9 mouse cellular contexts compared by ENCODE assay signal in genomic region chr2:28067821-28068536, GRCm38 (mm10). TPM values are rescaled to one million over a fixed set of nuclear protein-coding genes. Genes with fewer than 3 reads are reported as not detected.
DNase-seq lines count a peak whose midpoint lies in the region; ATAC-seq and TF ChIP-seq lines count a peak whose summit lies in the region.
"Had no signal": no experiment of that assay in that cellular context is flagged by ENCODE, and none has a peak within 500 bp of the region (broad histone marks: within the 10 kb centered on the region; RNA-seq: fewer than 3 reads in every experiment).

No protein-coding gene starts in this region.

- no peaks in the 10 kb centered on the region for H3K9me3 ChIP-seq in midbrain, embryonic 12.5 days
- no peaks in the 10 kb centered on the region for H3K9me3 ChIP-seq in midbrain, embryonic 11.5 days (ENCODE audit: control insufficient read depth, low read length)
- H3K9me3 ChIP-seq in forebrain, embryonic 16.5 days (ENCODE audit: control insufficient read depth, low read length) = no peaks in the 10 kb centered on the region
- H3K9me3 ChIP-seq in midbrain, embryonic 13.5 days = no peaks in the 10 kb centered on the region

- no peak overlapping the region for H3K4me2 ChIP-seq in midbrain, embryonic 12.5 days (replicated peaks)
- H3K4me2 ChIP-seq in midbrain, embryonic 11.5 days = no peak overlapping the region
- no peak overlapping the region for H3K4me2 ChIP-seq in forebrain, embryonic 16.5 days (ENCODE audit: low read length)
- H3K4me2 ChIP-seq in midbrain, embryonic 13.5 days (replicated peaks) = no peak overlapping the region

- H3K36me3 ChIP-seq in midbrain, embryonic 12.5 days = no peaks in the 10 kb centered on the region
- H3K36me3 ChIP-seq in midbrain, embryonic 11.5 days (ENCODE audit: control insufficient read depth, insufficient read depth, low read length) = no peaks in the 10 kb centered on the region
- H3K36me3 ChIP-seq in forebrain, embryonic 16.5 days (ENCODE audit: control insufficient read depth, insufficient read depth) = no peaks in the 10 kb centered on the region
- H3K36me3 ChIP-seq in midbrain, embryonic 13.5 days = no peaks in the 10 kb centered on the region
- no peaks in the 10 kb centered on the region for H3K36me3 ChIP-seq in kidney, adult 2 months (ENCODE audit: control insufficient read depth, insufficient read depth, low read length)

- TF ChIP-seq POLR2A in cerebellum, adult 2 months (IDR thresholded peaks at IDR 0.05; ENCODE audit: borderline replicate concordance, insufficient read depth, low read length) = no peak
- no peak for TF ChIP-seq POLR2A in kidney, adult 2 months (IDR thresholded peaks at IDR 0.05; ENCODE audit: low read depth, low read length)

- 0 out of 2 replicates have a peak, but pooled peaks have one; percentile 2 for ATAC-seq in midbrain, embryonic 12.5 days (ENCODE audit: low FRiP score, low read depth)
- no peak for ATAC-seq in midbrain, embryonic 11.5 days (ENCODE audit: low FRiP score)
- peak; percentile 51; the same call in 1 of the 2 replicates for ATAC-seq in forebrain, embryonic 16.5 days
- ATAC-seq in midbrain, embryonic 13.5 days = peak; percentile 71; the same call in 1 of the 2 replicates

- H3K4me3 ChIP-seq in cerebellum, adult 2 months (replicated peaks; ENCODE audit: insufficient read depth, low read depth, low read length) = no peak overlapping the region
- no peak overlapping the region for H3K4me3 ChIP-seq in midbrain, embryonic 12.5 days
- no peak overlapping the region for H3K4me3 ChIP-seq in midbrain, embryonic 11.5 days (ENCODE audit: low read depth, low read length)
- no peak overlapping the region for H3K4me3 ChIP-seq in forebrain, embryonic 16.5 days (replicated peaks; ENCODE audit: low read length)
- no peak overlapping the region for H3K4me3 ChIP-seq in midbrain, embryonic 13.5 days (replicated peaks)
- H3K4me3 ChIP-seq in kidney, adult 2 months (ENCODE audit: insufficient read depth, low read depth, low read length) = no peak overlapping the region
- H3K4me3 ChIP-seq: gastrocnemius, adult 2 months had no signal

- DNase-seq in cerebellum, adult 2 months = peak; percentile 13 to 26
- DNase-seq in cerebellum, adult 9-10 months = no peak
- no peak for DNase-seq in midbrain, embryonic 11.5 days (ENCODE audit: low spot score, missing footprints)
- no peak for DNase-seq in kidney, adult 11 months
- DNase-seq in kidney, adult 2 months = no peak
- DNase-seq: gastrocnemius, adult 2 months had no signal

- no peak overlapping the region for H3K9ac ChIP-seq in midbrain, embryonic 12.5 days (replicated peaks)
- no peak overlapping the region for H3K9ac ChIP-seq in midbrain, embryonic 11.5 days (ENCODE audit: low read length)
- H3K9ac ChIP-seq in forebrain, embryonic 16.5 days (replicated peaks; ENCODE audit: low read depth, low read length) = no peak overlapping the region
- H3K9ac ChIP-seq in midbrain, embryonic 13.5 days (replicated peaks) = no peak overlapping the region

- 77% methylated on average over 2 of the region's 2 CpGs for WGBS in cerebellum, adult 2 months
- WGBS in midbrain, embryonic 12.5 days = 81% methylated on average over 2 of the region's 2 CpGs
- 90% methylated on average over 2 of the region's 2 CpGs for WGBS in midbrain, embryonic 11.5 days
- 55% methylated on average over 2 of the region's 2 CpGs for WGBS in forebrain, embryonic 16.5 days
- WGBS in midbrain, embryonic 13.5 days = 79% methylated on average over 2 of the region's 2 CpGs
- WGBS in kidney, adult 2 months = 94% methylated on average over 2 of the region's 2 CpGs

- no peak overlapping the region for H3K27ac ChIP-seq in cerebellum, adult 2 months (ENCODE audit: insufficient read depth, low read length)
- H3K27ac ChIP-seq in midbrain, embryonic 12.5 days (replicated peaks) = 0 out of 2 replicates have a peak overlapping the region, but pooled peaks have one; percentile 3
- no peak overlapping the region for H3K27ac ChIP-seq in midbrain, embryonic 11.5 days (ENCODE audit: low read depth, low read length)
- H3K27ac ChIP-seq in forebrain, embryonic 16.5 days (ENCODE audit: low read length) = peak overlapping the region; percentile 51
- no peak overlapping the region for H3K27ac ChIP-seq in midbrain, embryonic 13.5 days
- H3K27ac ChIP-seq in kidney, adult 2 months (ENCODE audit: insufficient read depth, low read depth, low read length) = no peak overlapping the region
- H3K27ac ChIP-seq: gastrocnemius, adult 2 months had no signal

- H3K27me3 ChIP-seq in cerebellum, adult 2 months (ENCODE audit: control insufficient read depth, insufficient read depth, low read length) = no peaks in the 10 kb centered on the region
- no peaks in the 10 kb centered on the region for H3K27me3 ChIP-seq in midbrain, embryonic 12.5 days
- no peaks in the 10 kb centered on the region for H3K27me3 ChIP-seq in midbrain, embryonic 11.5 days (ENCODE audit: control insufficient read depth, insufficient read depth, low read length)
- no peaks in the 10 kb centered on the region for H3K27me3 ChIP-seq in forebrain, embryonic 16.5 days (replicated peaks; ENCODE audit: control insufficient read depth, insufficient read depth, low read length)
- no peaks in the 10 kb centered on the region for H3K27me3 ChIP-seq in midbrain, embryonic 13.5 days
- H3K27me3 ChIP-seq in kidney, adult 2 months (replicated peaks; ENCODE audit: control insufficient read depth, insufficient read depth, low read length) = no peaks in the 10 kb centered on the region

- TF ChIP-seq CTCF in cerebellum, adult 2 months (IDR thresholded peaks at IDR 0.05; ENCODE audit: borderline replicate concordance, insufficient read depth, low read depth, low read length) = no peak
- no peak for TF ChIP-seq CTCF in kidney, adult 2 months (conservative IDR thresholded peaks at IDR 0.05; ENCODE audit: insufficient read depth, insufficient read length, low read depth, low read length)

- peaks cover 27% of the 10 kb centered on the region for H3K4me1 ChIP-seq in cerebellum, adult 2 months (ENCODE audit: control insufficient read depth, insufficient read depth, low read length)
- peaks cover 11% of the 10 kb centered on the region; the same call in 1 of the 2 replicates for H3K4me1 ChIP-seq in midbrain, embryonic 12.5 days
- no peaks in the 10 kb centered on the region for H3K4me1 ChIP-seq in midbrain, embryonic 11.5 days (ENCODE audit: control insufficient read depth, insufficient read depth, low read length)
- peaks cover 22% of the 10 kb centered on the region for H3K4me1 ChIP-seq in forebrain, embryonic 16.5 days (replicated peaks; ENCODE audit: control insufficient read depth, insufficient read depth, low read length)
- peaks cover 20% of the 10 kb centered on the region for H3K4me1 ChIP-seq in midbrain, embryonic 13.5 days (replicated peaks)
- H3K4me1 ChIP-seq in kidney, adult 2 months (ENCODE audit: control insufficient read depth, insufficient read depth, low read length) = no peaks in the 10 kb centered on the region; the same call in 1 of the 2 replicates

RNA-seq across cellular contexts. Expression of gene Fcnb, which starts 16.7 kb away (rescaled TPM):
- not detected in 2 replicates for polyA plus RNA-seq in cerebellum, adult 2 months (2012; rRNA removed)
- polyA plus RNA-seq in midbrain, embryonic 12.5 days (2016; fragmentation: Nextera tagmentation; extraction: Ambion mirVana) = 0.35 TPM in 1 of 2 replicates, not detected in the other
- polyA plus RNA-seq in midbrain, embryonic 11.5 days (2014; fragmentation: Nextera tagmentation; extraction: Ambion mirVana) = 0.15 and 0.32 TPM in 2 replicates
- polyA plus RNA-seq in forebrain, embryonic 16.5 days (2015; fragmentation: Nextera tagmentation; extraction: Ambion mirVana) = not detected in 2 replicates
- not detected in 2 replicates for polyA plus RNA-seq in midbrain, embryonic 13.5 days (2015; fragmentation: Nextera tagmentation; extraction: Ambion mirVana)
- not detected in 2 replicates for polyA plus RNA-seq in kidney, adult 2 months (2012; rRNA removed)

Comparison
In these comparisons a context has a peak if more than half of its experiments do, and no peak if none do; other contexts are left out.
1. DNase-seq: peak in cerebellum, adult 2 months (2 of 2); none in cerebellum, adult 9-10 months (single experiment), midbrain, embryonic 11.5 days (single experiment), kidney, adult 11 months (single experiment) and kidney, adult 2 months (single experiment).
2. H3K27ac ChIP-seq: peak in midbrain, embryonic 12.5 days (single experiment) and forebrain, embryonic 16.5 days (single experiment); none in cerebellum, adult 2 months (single experiment), midbrain, embryonic 11.5 days (single experiment), midbrain, embryonic 13.5 days (single experiment) and kidney, adult 2 months (single experiment).